Mouse (Mus musculus): Measurements from ENCODE around the gene Ranbp3. TPM values are rescaled to one million over a fixed set of nuclear protein-coding genes. Genes with fewer than 3 reads are reported as not detected.

Gene Ranbp3
- total and polyA plus RNA-seq, 3 experiments, result 77.9 to 86.0 (median 79.5) TPM

DNA sequence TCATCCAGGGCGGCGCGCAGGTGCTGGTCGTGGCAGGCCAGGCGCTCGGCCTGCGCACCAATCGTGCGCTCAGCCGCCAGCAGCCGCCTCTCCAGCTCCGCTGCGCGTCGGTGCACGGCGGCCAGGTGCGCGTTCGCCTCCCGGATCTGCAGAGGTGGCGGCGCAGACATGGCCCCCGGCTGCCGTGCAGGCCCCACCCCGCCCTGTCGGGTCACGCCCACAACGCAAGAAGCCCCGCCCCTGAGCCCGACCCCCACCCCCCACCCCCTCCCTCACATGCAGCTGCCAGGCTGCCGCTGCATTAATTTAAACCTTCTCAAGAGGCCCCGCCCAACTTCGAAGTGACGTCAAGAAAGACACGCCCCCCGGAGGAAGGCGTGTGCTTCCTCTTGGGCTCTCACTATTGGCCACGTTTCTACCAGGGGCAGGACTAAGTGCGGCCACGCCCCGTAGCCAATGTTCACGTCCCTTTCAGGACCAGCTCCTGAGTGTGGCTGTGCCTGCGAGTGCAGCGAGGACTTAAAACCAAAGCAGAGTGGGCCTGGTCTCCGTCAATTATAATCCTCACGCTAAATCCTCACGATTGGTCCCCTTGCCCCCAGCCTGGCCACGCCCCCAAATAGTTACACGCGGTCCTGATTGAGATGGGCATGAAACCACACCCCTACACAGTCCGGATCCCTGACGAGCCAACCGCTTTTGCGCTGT, 43.7 kb downstream of the Ranbp3 start:
- in situ Hi-C loops (cut with MboI; ENCODE audit: low pct_ligation_motif_present, low pct_unique_long_range_greater_than_20kb, low sequenced_read_pairs), result loop anchor here (5.0 kb wide), 1 partner anchor 35 kb away; no protein-coding TSS in a partner anchor
- peak; percentile 99 for DNase-seq (ENCODE audit: extremely low read depth)
- Histone ChIP-seq H3K27ac (ENCODE audit: insufficient read depth, low read depth) (peak overlapping the region; percentile 33), H3K4me2 (ENCODE audit: insufficient read depth, low read depth, poor library complexity, severe bottlenecking) (peak overlapping the region; percentile 52), H3K36me3 (replicated peaks in 1 of 2; ENCODE audit: control insufficient read depth in 1 of 2, insufficient read depth in 1 of 2, low read length in 1 of 2) (peaks cover 24 to 55% of the 10 kb centered on the region in 2 experiments), H3K9me3 (replicated peaks; ENCODE audit: low read length) (no peaks in the 10 kb centered on the region), H3K4me1 (ENCODE audit: control insufficient read depth in 1 of 2, insufficient read depth in 2 of 2) (peaks cover 17 to 28% of the 10 kb centered on the region in 2 experiments), H3K4me3 (replicated peaks in 1 of 3; ENCODE audit: low read depth in 2 of 3, low read length in 2 of 3, poor library complexity in 1 of 3) (peak overlapping the region; percentile 80 to 96 (median 95)), H3K27me3 (replicated peaks) (no peaks in the 10 kb centered on the region), H3K79me2 (replicated peaks; ENCODE audit: control insufficient read depth, extremely low read depth, insufficient read depth, poor library complexity, severe bottlenecking) (peaks cover 20% of the 10 kb centered on the region), H3K9ac (ENCODE audit: insufficient read depth, low read depth) (peak overlapping the region; percentile 74)
- TF ChIP-seq ZMIZ1 (IDR thresholded peaks at IDR 0.05; ENCODE audit: low read depth, low read length) (no peak), MEF2A (IDR thresholded peaks at IDR 0.05; ENCODE audit: borderline replicate concordance, low read depth, low read length) (no peak), EP300 (IDR thresholded peaks at IDR 0.05; ENCODE audit: low read length) (no peak), POLR2AphosphoS2 (IDR thresholded peaks at IDR 0.05; ENCODE audit: low read depth, low read length) (0 out of 2 replicates have a peak, but pooled peaks have one; percentile 0), POLR2A (IDR thresholded peaks at IDR 0.05; ENCODE audit: low read depth, low read length) (peak; percentile 47), ELF1 (IDR thresholded peaks at IDR 0.05; ENCODE audit: low read depth, low read length) (peak; percentile 33; the same call in 1 of the 2 replicates), NRF1 (IDR thresholded peaks at IDR 0.05; ENCODE audit: low read depth, low read length) (peak; percentile 66), PAX5 (IDR thresholded peaks at IDR 0.05; ENCODE audit: low read length) (no peak), IRF4 (IDR thresholded peaks at IDR 0.05; ENCODE audit: low read depth, low read length) (0 out of 2 replicates have a peak, but pooled peaks have one; percentile 1), JUND (conservative IDR thresholded peaks at IDR 0.05; ENCODE audit: low read depth, low read length) (no peak), ZNF384 (IDR thresholded peaks at IDR 0.05; ENCODE audit: low read depth, low read length) (no peak), MAX (IDR thresholded peaks at IDR 0.05; ENCODE audit: low read length) (no peak; the same call in none of the 2 replicates), USF2 (conservative IDR thresholded peaks at IDR 0.05; ENCODE audit: low read depth, low read length) (no peak), MAZ (IDR thresholded peaks at IDR 0.05; ENCODE audit: low read depth, low read length) (peak; percentile 60; the same call in 1 of the 2 replicates), MYC (IDR thresholded peaks at IDR 0.05; ENCODE audit: low read depth, low read length) (peak; percentile 68; the same call in 1 of the 2 replicates), SIN3A (IDR thresholded peaks at IDR 0.05; ENCODE audit: low read length) (no peak), ZKSCAN1 (IDR thresholded peaks at IDR 0.05; ENCODE audit: borderline replicate concordance, low read depth, low read length) (no peak), SMC3 (IDR thresholded peaks at IDR 0.05; ENCODE audit: low read depth, low read length) (no peak), TCF12 (IDR thresholded peaks at IDR 0.05; ENCODE audit: low read depth, low read length) (no peak; the same call in 1 of the 2 replicates), CHD1 (IDR thresholded peaks at IDR 0.05; ENCODE audit: low read depth, low read length) (no peak), HCFC1 (IDR thresholded peaks at IDR 0.05; ENCODE audit: low read depth, low read length) (no peak), ZC3H11A (IDR thresholded peaks at IDR 0.05; ENCODE audit: low read depth, low read length) (no peak), NELFE (IDR thresholded peaks at IDR 0.05; ENCODE audit: low read depth, low read length) (peak; percentile 28; the same call in 1 of the 2 replicates), CTCF (conservative IDR thresholded peaks at IDR 0.05 in 1 of 2, IDR thresholded peaks at IDR 0.05 in 1 of 2; ENCODE audit: low read depth in 2 of 2, low read length in 2 of 2) (no peak), MXI1 (IDR thresholded peaks at IDR 0.05; ENCODE audit: low read depth, low read length) (peak; percentile 19; the same call in 1 of the 2 replicates), KAT2A (IDR thresholded peaks at IDR 0.05; ENCODE audit: insufficient replicate concordance, low read length) (no peak), GABPA (IDR thresholded peaks at IDR 0.05; ENCODE audit: insufficient replicate concordance, low read depth, low read length) (no peak), UBTF (IDR thresholded peaks at IDR 0.05; ENCODE audit: low read depth, low read length) (no peak), CHD2 (IDR thresholded peaks at IDR 0.05; ENCODE audit: low read length) (peak; percentile 21; the same call in 1 of the 2 replicates), JUN (IDR thresholded peaks at IDR 0.05; ENCODE audit: insufficient read depth, low read depth, low read length) (no peak), RAD21 (IDR thresholded peaks at IDR 0.05; ENCODE audit: low read depth, low read length) (no peak), RCOR1 (conservative IDR thresholded peaks at IDR 0.05; ENCODE audit: low read depth, low read length) (no peak), BHLHE40 (IDR thresholded peaks at IDR 0.05; ENCODE audit: low read depth, low read length) (no peak), TBP (conservative IDR thresholded peaks at IDR 0.05; ENCODE audit: low read depth, low read length) (peak; percentile 57; the same call in 1 of the 2 replicates), E2F4 (IDR thresholded peaks at IDR 0.05; ENCODE audit: insufficient replicate concordance, low read depth, low read length) (no peak)
- dilution Hi-C loops (cut with MboI; ENCODE audit: extremely low pct_ligation_motif_present, extremely low pct_unique_long_range_greater_than_20kb, low sequenced_read_pairs), result no loop called here

Data from CH12.LX (cell line).